ENCODE assay signal across 28 mouse cellular contexts in genomic region chr8:94390429-94390828, GRCm38 (mm10). TPM values are rescaled to one million over a fixed set of nuclear protein-coding genes. Genes with fewer than 3 reads are reported as not detected.
"Had no signal": no experiment of that assay in that cellular context is flagged by ENCODE, and none has a peak within 500 bp of the region (broad histone marks: within the 10 kb centered on the region; RNA-seq: fewer than 3 reads in every experiment).

No protein-coding gene starts in this region.

- H3K27me3 ChIP-seq: heart, embryonic 13.5 days; heart, embryonic 15.5 days; hindbrain, embryonic 12.5 days; intestine, embryonic 15.5 days; kidney, embryonic 15.5 days; limb, embryonic 12.5 days; liver, embryonic 13.5 days; liver, embryonic 15.5 days had no signal

- ATAC-seq: hindbrain, embryonic 16.5 days; inflammation-experienced regulatory T-cells, adult 6 months; intestine, embryonic 15.5 days; liver, postnatal 0 days had no signal

- H3K4me3 ChIP-seq: heart, adult 2 months; heart, embryonic 13.5 days; heart, embryonic 15.5 days; hindbrain, embryonic 12.5 days; intestine, embryonic 15.5 days; kidney, embryonic 15.5 days; left cerebral cortex, adult 2 months; limb, embryonic 10.5 days; limb, embryonic 12.5 days; liver, embryonic 13.5 days; liver, embryonic 15.5 days had no signal

- H3K9ac ChIP-seq: heart, embryonic 13.5 days; heart, embryonic 15.5 days; hindbrain, embryonic 12.5 days; hindbrain, embryonic 14.5 days; intestine, embryonic 15.5 days; kidney, embryonic 15.5 days; limb, embryonic 12.5 days; liver, embryonic 13.5 days; liver, embryonic 15.5 days had no signal

- DNase-seq: gastrocnemius, adult 2 months; gastrocnemius, postnatal 10 days; gastrocnemius, postnatal 36 days; heart, adult 2 months; heart, postnatal 14 days; heart, postnatal 36 days; kidney, adult 2 months; kidney, adult 9 months; kidney, postnatal 14 days; kidney, postnatal 36 days; layer of hippocampus, adult 9-11 months; liver; liver, embryonic 13.5 days; liver, postnatal 0 days had no signal

- H3K4me2 ChIP-seq: heart, embryonic 11.5 days; heart, embryonic 13.5 days; heart, embryonic 15.5 days; hindbrain, embryonic 12.5 days; hindbrain, embryonic 14.5 days; intestine, embryonic 15.5 days; kidney, embryonic 15.5 days; limb, embryonic 12.5 days; liver, embryonic 13.5 days; liver, embryonic 15.5 days had no signal

- H3K9me3 ChIP-seq: heart, embryonic 13.5 days; heart, embryonic 15.5 days; hindbrain, embryonic 12.5 days; intestine, embryonic 15.5 days; kidney, embryonic 15.5 days; limb, embryonic 10.5 days; limb, embryonic 12.5 days; liver, embryonic 13.5 days; liver, embryonic 15.5 days had no signal

- H3K27ac ChIP-seq: gastrocnemius, adult 2 months; heart, adult 2 months; heart, embryonic 13.5 days; heart, embryonic 15.5 days; hindbrain, embryonic 12.5 days; hindbrain, embryonic 14.5 days; intestine, embryonic 15.5 days; kidney, embryonic 15.5 days; kidney, postnatal 0 days; left cerebral cortex, adult 2 months; limb, embryonic 10.5 days; limb, embryonic 12.5 days; liver, embryonic 13.5 days; liver, embryonic 15.5 days had no signal

RNA-seq across cellular contexts. Expression of gene Nlrc5, which starts 43.7 kb away (rescaled TPM):
- polyA plus RNA-seq: heart, embryonic 11.5 days; limb, embryonic 10.5 days had no signal
